Mouse (Mus musculus) frontal cortex, postnatal 36 days (tissue): ENCODE data around the gene Abca13.
A peak's percentile ranks its signal among the peaks of the same experiment; 100 is the strongest.
"Not testable (repeated sequence)": the region's sequence is repeated elsewhere in the genome, so short reads cannot be mapped to it uniquely, and the experiment has no call there.

Experiments
- DNase-seq, 2 experiments: peaks; one replicate each; pipeline ENCODE4 v3.0.0; 2022; ENCODE audit warnings: low spot score in 2 of 2

Abca13 gene

GRCm38 (mm10) chr11:9191555-9192131, at the start of gene Abca13:
TSS of gene Abca13 (plus strand) at chr11:9191942.
- no peak for DNase-seq

- no peak for DNase-seq
Observed at GRCm38 (mm10) chr11:9145113-9145512, 46.6 kb upstream of the Abca13 start.

- no peak for DNase-seq
Observed at GRCm38 (mm10) chr11:9146115-9146514, 45.6 kb upstream of the Abca13 start.

- DNase-seq, result no peak
Observed at GRCm38 (mm10) chr11:9146683-9147082, 45.1 kb upstream of the Abca13 start.

- no peak for DNase-seq
Observed at GRCm38 (mm10) chr11:9148206-9148605, 43.5 kb upstream of the Abca13 start.

GRCm38 (mm10) chr11:9150403-9150802, 41.3 kb upstream of the Abca13 start:
- not testable (repeated sequence) for DNase-seq

GRCm38 (mm10) chr11:9159953-9160352, 31.8 kb upstream of the Abca13 start:
- DNase-seq, result no peak

- DNase-seq, result no peak
Observed at GRCm38 (mm10) chr11:9167331-9167730, 24.4 kb upstream of the Abca13 start.

GRCm38 (mm10) chr11:9181477-9181876, 10.3 kb upstream of the Abca13 start:
- DNase-seq, result no peak

GRCm38 (mm10) chr11:9189471-9189870, 2.3 kb upstream of the Abca13 start:
- DNase-seq, result not testable (repeated sequence)

GRCm38 (mm10) chr11:9190772-9191554, 779 bp upstream of the Abca13 start:
- no peak for DNase-seq

GRCm38 (mm10) chr11:9194861-9195260, 3.1 kb downstream of the Abca13 start:
- no peak for DNase-seq

GRCm38 (mm10) chr11:9199868-9200267, 8.1 kb downstream of the Abca13 start:
- DNase-seq, result no peak

- no peak for DNase-seq
Observed at GRCm38 (mm10) chr11:9210707-9211106, 19.0 kb downstream of the Abca13 start.

- no peak for DNase-seq
Observed at GRCm38 (mm10) chr11:9213580-9213979, 21.8 kb downstream of the Abca13 start.

- no peak for DNase-seq
Observed at GRCm38 (mm10) chr11:9216252-9216651, 24.5 kb downstream of the Abca13 start.

- no peak for DNase-seq
Observed at GRCm38 (mm10) chr11:9220501-9220900, 28.8 kb downstream of the Abca13 start.

- peak in 1 of 2 experiments; percentile 31 for DNase-seq
Observed at GRCm38 (mm10) chr11:9221646-9222045, 29.9 kb downstream of the Abca13 start.

- no peak for DNase-seq
Observed at GRCm38 (mm10) chr11:9226399-9226798, 34.7 kb downstream of the Abca13 start.

- DNase-seq, result not testable (repeated sequence)
Observed at GRCm38 (mm10) chr11:9249627-9250026, 57.9 kb downstream of the Abca13 start.

GRCm38 (mm10) chr11:9263072-9263471, 71.3 kb downstream of the Abca13 start:
- not testable (repeated sequence) for DNase-seq

- peak in 1 of 2 experiments; percentile 25 for DNase-seq
Observed at GRCm38 (mm10) chr11:9269090-9269489, 77.3 kb downstream of the Abca13 start.

GRCm38 (mm10) chr11:9285204-9285603, 93.5 kb downstream of the Abca13 start:
- no peak for DNase-seq
